Mouse (Mus musculus) liver, embryonic 14.5 days (tissue): Measurements from ENCODE around the gene Flywch2. TPM values are rescaled to one million over a fixed set of nuclear protein-coding genes. Genes with fewer than 3 reads are reported as not detected.
"Not testable (repeated sequence)": the region's sequence is repeated elsewhere in the genome, so short reads cannot be mapped to it uniquely, and the experiment has no call there.

Experiments
- ATAC-seq: fragments of 200-750 bp; cut with Nextera tagmentation; 2 replicates; pipeline ENCODE4 v1.8.0; 2017; ENCODE audit warnings: moderate number of reproducible peaks, mild to moderate bottlenecking, moderate library complexity; ENCODE audit not compliant: insufficient read depth
- DNase-seq, 3 experiments: peaks; one replicate each; pipeline ENCODE4 v3.0.0-alpha.2; 2012 to 2013; ENCODE audit warnings: low read depth in 3 of 3, low spot score in 3 of 3
- H3K27ac ChIP-seq: fragments of 300-500 bp; sonication (generic); 2 replicates; pipeline ENCODE4 v1.5.1; 2014; ENCODE audit warnings: moderate library complexity, mild to moderate bottlenecking, control low read depth, inconsistent platforms
- H3K27me3 ChIP-seq: fragments of 300-500 bp; sonication (generic); 2 replicates; pipeline ENCODE4 v1.6.1; 2014; ENCODE audit warnings: mild to moderate bottlenecking, low read length, moderate library complexity; ENCODE audit not compliant: control insufficient read depth, insufficient read depth
- H3K36me3 ChIP-seq: fragments of 300-500 bp; sonication (generic); replicated peaks from 2 replicates; pipeline ENCODE4 v1.6.1; 2014; ENCODE audit warnings: low read depth; ENCODE audit not compliant: control insufficient read depth, insufficient read depth
- H3K4me1 ChIP-seq, 2 experiments: fragments of 200-500 bp in 1 of 2; fragments of 300-500 bp in 1 of 2; sonication (generic) in 1 of 2; replicated peaks; 2 replicates each; pipeline ENCODE4 v1.6.1; 2012 to 2014; ENCODE audit warnings: antibody characterized with exemption in 1 of 2, inconsistent platforms in 1 of 2, low read length in 1 of 2; ENCODE audit not compliant: control insufficient read depth in 2 of 2, insufficient read depth in 2 of 2
- H3K4me2 ChIP-seq: fragments of 300-500 bp; sonication (generic); 2 replicates; pipeline ENCODE4 v1.6.1; 2014; ENCODE audit warnings: low read depth, mild to moderate bottlenecking, control low read depth, moderate library complexity
- H3K4me3 ChIP-seq, 2 experiments: fragments of 200-500 bp in 1 of 2; fragments of 300-500 bp in 1 of 2; sonication (generic) in 1 of 2; 2 replicates each; pipeline ENCODE4 v1.5.1; 2012 to 2014; ENCODE audit warnings: low read depth in 2 of 2, low read length in 2 of 2, mild to moderate bottlenecking in 2 of 2, control low read depth in 1 of 2, inconsistent platforms in 1 of 2, moderate library complexity in 1 of 2; ENCODE audit not compliant: insufficient read depth in 1 of 2
- H3K9ac ChIP-seq: fragments of 300-500 bp; sonication (generic); replicated peaks from 2 replicates; pipeline ENCODE4 v1.6.1; 2014; ENCODE audit warnings: mild to moderate bottlenecking, control low read depth, moderate library complexity
- H3K9me3 ChIP-seq: fragments of 300-500 bp; sonication (generic); 2 replicates; pipeline ENCODE4 v1.6.1; 2016; ENCODE audit warnings: low read length, mixed read lengths; ENCODE audit not compliant: control insufficient read depth
- CTCF ChIP-seq: IDR thresholded peaks from 2 replicates; pipeline ENCODE4 v1.5.1; 2016; ENCODE audit warnings: antibody characterized with exemption, low read depth, control low read depth
- EP300 ChIP-seq: IDR thresholded peaks from 2 replicates; pipeline ENCODE4 v1.6.1; 2016; ENCODE audit warnings: antibody characterized with exemption, low read depth
- WGBS: fragments of 180-500 bp; shearing (Covaris S2); extraction: QIAGEN DNeasy Blood & Tissue Kit; methylation state at CpG from one replicate; pipeline ENCODE4 v1.1.7; 2014; ENCODE audit not compliant: insufficient replicate concordance; 5-methylcytosine and 5-hydroxymethylcytosine counted together
- polyA plus RNA-seq, 2 experiments: library from polyadenylated mRNA; depleted of rRNA in 1 of 2; stranded (reverse) in 1 of 2; unstranded in 1 of 2; fragments of >200 nt; fragmentation: Nextera tagmentation in 1 of 2; extraction: Ambion mirVana in 1 of 2; gene quantifications; 2 replicates each; pipeline versions ENCODE4 v1.2.1 to v1.2.3; 2012 to 2014

Flywch2 gene
- polyA plus RNA-seq, 2 experiments: 0.79 to 1.0 TPM

DNA sequence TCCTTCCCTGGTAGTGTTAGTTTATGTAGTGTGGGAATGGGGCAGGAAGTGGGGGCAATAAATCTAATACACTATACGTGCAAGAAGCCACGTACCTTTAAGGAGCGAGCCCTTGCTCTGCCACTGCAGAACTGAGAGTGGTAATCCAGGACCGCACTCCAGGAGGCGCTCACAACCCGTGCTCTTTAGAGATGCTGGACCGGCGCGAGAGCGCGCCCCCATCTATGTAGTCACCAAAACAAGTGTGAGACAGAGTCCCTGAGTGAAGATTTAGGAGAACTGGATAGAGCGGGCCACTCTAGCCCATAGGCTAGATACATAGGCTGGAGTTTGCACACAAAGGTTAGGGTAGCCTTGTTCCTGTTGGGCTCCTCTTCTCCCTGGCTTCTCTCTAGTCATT lies 11.8 kb downstream of the Flywch2 start:
- Histone ChIP-seq H3K9me3 (no peaks in the 10 kb centered on the region), H3K4me1 (peaks cover 7 to 9% of the 10 kb centered on the region in 2 experiments), H3K36me3 (no peaks in the 10 kb centered on the region), H3K27ac (no peak overlapping the region), H3K4me3 (no peak overlapping the region), H3K27me3 (no peaks in the 10 kb centered on the region), H3K9ac (no peak overlapping the region), H3K4me2 (no peak overlapping the region)
- WGBS: 5% methylated on average over 12 of the region's 12 CpGs
- ATAC-seq (peak; percentile 23), DNase-seq (peak in 1 of 3 experiments; percentile 47)
- TF ChIP-seq EP300 (no peak), CTCF (peak; percentile 87)

DNA sequence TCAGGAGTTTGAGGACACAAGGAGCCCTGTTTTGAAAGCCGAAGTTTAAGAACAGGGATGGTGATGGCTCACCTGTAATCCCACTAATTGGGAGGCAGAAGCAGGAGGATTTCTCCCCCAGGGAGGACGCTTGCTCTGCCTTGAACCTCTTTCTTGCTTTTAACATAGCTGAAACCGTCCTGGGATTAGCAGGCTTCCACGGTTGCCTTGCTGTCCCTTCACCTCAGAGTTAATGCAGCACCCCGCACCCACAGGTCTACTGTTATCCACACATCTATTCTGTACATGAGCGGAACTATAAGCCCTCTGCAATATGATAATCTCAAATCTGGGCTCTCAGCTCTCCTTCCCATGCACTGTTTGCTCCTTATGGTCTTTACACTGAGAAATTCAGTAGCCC lies 12.2 kb downstream of the Flywch2 start:
- TF ChIP-seq EP300 (no peak), CTCF (no peak)
- ATAC-seq: no peak
- Histone ChIP-seq H3K36me3 (no peaks in the 10 kb centered on the region), H3K4me2 (no peak overlapping the region), H3K4me1 (peaks cover 7 to 9% of the 10 kb centered on the region in 2 experiments), H3K27me3 (no peaks in the 10 kb centered on the region), H3K4me3 (no peak overlapping the region), H3K9ac (no peak overlapping the region), H3K27ac (no peak overlapping the region), H3K9me3 (no peaks in the 10 kb centered on the region)
- 55% methylated on average over 6 of the region's 6 CpGs for WGBS
- no peak for DNase-seq

DNA sequence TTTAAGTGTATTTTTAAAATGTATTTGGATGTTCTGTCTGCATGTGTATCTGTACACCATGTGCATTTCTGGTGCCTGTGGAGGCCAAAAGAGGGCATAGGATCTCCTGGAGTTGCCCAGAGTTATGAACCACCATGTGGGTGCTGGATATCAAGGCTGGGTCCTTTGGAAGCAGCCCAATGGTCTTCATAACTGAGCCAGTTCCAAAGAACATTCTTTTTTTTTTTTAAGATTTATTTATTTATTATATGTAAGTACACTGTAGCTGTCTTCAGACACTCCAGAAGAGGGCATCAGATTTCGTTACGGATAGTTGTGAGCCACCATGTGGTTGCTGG lies 13.7 kb downstream of the Flywch2 start:
- not testable (repeated sequence) for H3K27ac ChIP-seq, H3K4me3 ChIP-seq, H3K9ac ChIP-seq, H3K36me3 ChIP-seq, H3K4me1 ChIP-seq, ATAC-seq, H3K9me3 ChIP-seq, DNase-seq, H3K27me3 ChIP-seq
- peak overlapping the region; percentile 91 for H3K4me2 ChIP-seq
- 56% methylated on average over 2 of the region's 2 CpGs for WGBS

DNA sequence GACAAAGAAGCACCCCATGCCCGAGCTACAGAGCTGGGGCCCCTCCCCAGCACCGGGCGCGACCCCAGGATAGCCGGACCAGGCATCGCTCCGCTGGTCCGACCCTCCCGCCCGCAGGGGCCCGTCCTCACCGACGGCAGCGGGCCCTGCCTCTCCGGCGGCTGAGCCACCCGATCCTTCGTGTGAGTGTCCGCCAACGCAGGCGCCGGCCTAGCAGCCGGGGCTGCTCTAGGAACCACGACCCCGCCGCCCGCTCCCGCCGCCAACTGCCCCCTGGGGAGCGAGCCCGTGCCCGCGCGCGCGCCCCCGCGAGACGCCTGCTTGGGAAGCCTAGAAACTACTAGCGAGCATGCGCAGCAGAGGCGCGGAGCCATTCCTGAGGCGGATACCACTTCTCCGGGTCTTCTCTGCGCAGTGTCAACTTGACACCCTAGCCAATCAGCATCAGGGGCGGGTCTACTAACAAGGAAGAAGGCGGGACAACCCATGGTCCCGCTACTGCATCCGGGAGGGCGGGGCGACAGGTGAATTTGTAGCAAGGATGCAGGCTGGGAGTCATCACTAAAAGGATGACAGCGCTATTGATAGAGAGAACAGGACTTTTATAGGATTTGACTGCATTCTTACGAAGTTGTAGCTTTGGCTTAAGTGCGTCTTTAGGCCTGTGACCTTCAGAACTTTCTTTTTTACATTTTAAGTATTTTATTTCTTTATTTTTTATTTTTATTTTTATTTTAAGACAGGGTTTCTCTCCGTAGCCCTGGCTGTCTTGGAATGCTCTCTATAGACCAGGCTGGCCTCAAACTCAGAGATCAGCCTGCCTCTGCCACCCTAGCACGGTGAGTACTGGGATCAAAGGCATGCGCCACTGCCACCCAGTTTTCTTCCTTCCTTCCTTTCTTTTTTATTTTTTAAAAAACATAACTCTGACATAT lies 14.3 kb downstream of the Flywch2 start, which contains the start of gene Flywch1:
Gene Flywch1, minus strand, starts transcription at position 319 of the 935 bp plus-strand sequence.
- no peaks in the 10 kb centered on the region for H3K36me3 ChIP-seq
- peak within 1 kb of the TSS; percentile 74 for H3K9ac ChIP-seq
- H3K27me3 ChIP-seq: no peaks in the 10 kb centered on the region
- H3K4me1 ChIP-seq: peaks cover 7 to 9% of the 10 kb centered on the region in 2 experiments
- no peak for TF ChIP-seq CTCF
- peak; percentile 29 for TF ChIP-seq EP300
- H3K4me2 ChIP-seq: peak within 1 kb of the TSS; percentile 91
- no peaks in the 10 kb centered on the region for H3K9me3 ChIP-seq
- no peak within 1 kb of the TSS; the same call in 1 of the 2 replicates for H3K27ac ChIP-seq
- peak within 1 kb of the TSS; percentile 70 to 85 for H3K4me3 ChIP-seq
- peak; percentile 98 for ATAC-seq
- 4% methylated on average over 57 of the region's 58 CpGs for WGBS
- DNase-seq: peak; percentile 96 to 98 (median 97)

DNA sequence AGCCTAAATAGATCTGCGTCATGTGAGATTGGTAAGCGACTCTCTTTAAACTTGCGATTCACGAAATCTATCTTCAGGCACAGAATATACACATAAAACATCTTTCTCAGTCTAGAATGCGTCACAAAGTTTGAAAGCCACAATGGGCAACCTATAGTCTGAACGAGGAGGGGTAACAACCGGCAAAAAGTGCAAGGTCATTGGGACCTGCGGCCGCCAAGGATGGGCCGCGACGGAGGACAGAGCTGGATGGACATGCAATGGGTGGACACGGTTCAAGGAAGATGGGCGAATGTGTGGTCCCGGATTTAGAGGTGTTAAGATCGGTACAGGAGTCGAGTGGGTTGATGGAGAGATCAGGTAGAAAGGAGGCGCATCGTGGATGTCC lies 15.0 kb downstream of the Flywch2 start:
- TF ChIP-seq CTCF (no peak), EP300 (no peak)
- Histone ChIP-seq H3K36me3 (no peaks in the 10 kb centered on the region), H3K27ac (no peak overlapping the region; the same call in 1 of the 2 replicates), H3K9me3 (no peaks in the 10 kb centered on the region), H3K4me2 (peak overlapping the region; percentile 91), H3K4me3 (peak overlapping the region; percentile 70 to 85), H3K27me3 (no peaks in the 10 kb centered on the region), H3K4me1 (peaks cover 7 to 9% of the 10 kb centered on the region in 2 experiments), H3K9ac (peak overlapping the region; percentile 74)
- ATAC-seq (peak; percentile 29), DNase-seq (no peak)
- 3% methylated on average over 19 of the region's 19 CpGs for WGBS
